Mouse (Mus musculus): ENCODE results near the gene Lrrc31. TPM values are rescaled to one million over a fixed set of nuclear protein-coding genes. Genes with fewer than 3 reads are reported as not detected.

Gene Lrrc31
- polyA plus RNA-seq, 1 experiment from 2014 or later = not detected

- in situ Hi-C loops (cut with MboI; ENCODE audit: low pct_unique_long_range_greater_than_20kb) = no loop called here
- H3K27me3 ChIP-seq = peaks cover 2% of the 10 kb centered on the region
- DNase-seq (ENCODE audit: low read depth, low spot score) (no peak), ATAC-seq (no peak)
- CTCF ChIA-PET = no interaction called here
- no peak for TF ChIP-seq CTCF (IDR thresholded peaks at IDR 0.05)
- POLR2A ChIA-PET = no interaction called here
Measured at GRCm38 (mm10) chr3:30644207-30644606, 55.4 kb downstream of the Lrrc31 start, which contains the start of gene Lrriq4. Gene Lrriq4, plus strand, starts transcription at chr3:30644507.

- no peaks in the 10 kb centered on the region for H3K27me3 ChIP-seq
- DNase-seq (ENCODE audit: low read depth, low spot score) (no peak), ATAC-seq (no peak)
- POLR2A ChIA-PET = no interaction called here
- in situ Hi-C loops (cut with MboI; ENCODE audit: low pct_unique_long_range_greater_than_20kb) = no loop called here
- TF ChIP-seq CTCF (IDR thresholded peaks at IDR 0.05) = peak; percentile 37
- CTCF ChIA-PET = interaction anchor here (1.7 kb wide), 1 partner anchor 12 kb away, joined by 5 read pairs; no protein-coding TSS in a partner anchor
Measured at GRCm38 (mm10) chr3:30635629-30636028, 64.0 kb downstream of the Lrrc31 start.

- no peaks in the 10 kb centered on the region for H3K27me3 ChIP-seq
- POLR2A ChIA-PET = no interaction called here
- DNase-seq (ENCODE audit: low read depth, low spot score) = no peak
- no peak for ATAC-seq
- in situ Hi-C loops (cut with MboI; ENCODE audit: low pct_unique_long_range_greater_than_20kb) = no loop called here
- TF ChIP-seq CTCF (IDR thresholded peaks at IDR 0.05) = peak; percentile 50
- CTCF ChIA-PET = interaction anchor here (1.1 to 1.8 kb wide), 4 partner anchors 12 to 57 kb away, joined by 3 to 6 read pairs (median 4); no protein-coding TSS in a partner anchor
Measured at GRCm38 (mm10) chr3:30633681-30634080, 66.0 kb downstream of the Lrrc31 start.

Other genes with a start within 250 kb of the Lrrc31 start
- gene Mecom, start 151.8 kb downstream of the Lrrc31 start, polyA plus RNA-seq (2021) = 18.4 TPM
- 0.05 TPM for gene Actrt3, start 99.9 kb downstream of the Lrrc31 start, polyA plus RNA-seq (2021)
- gene Mynn, start 97.8 kb downstream of the Lrrc31 start, polyA plus RNA-seq (2021) = 30.9 TPM
- not detected for gene Lrriq4, start 55.3 kb downstream of the Lrrc31 start, polyA plus RNA-seq (2021)
- gene Lrrc34, start 52.0 kb downstream of the Lrrc31 start, polyA plus RNA-seq (2021) = 0.08 TPM
- not detected for gene Samd7, start 46.5 kb upstream of the Lrrc31 start, polyA plus RNA-seq (2021)
- gene Sec62, start 93.0 kb upstream of the Lrrc31 start, polyA plus RNA-seq (2021) = 149 TPM
- 0.41 TPM for gene Gpr160, start 156.1 kb upstream of the Lrrc31 start, polyA plus RNA-seq (2021)